Mouse (Mus musculus): ENCODE measurements at regions not wholly inside any gene's neighbourhood (a gene's known extent, or its start where the extent isn't known, plus 50 kb on each side); places are given as distances from the start of the nearest gene placed in this dataset.

- Histone ChIP-seq H3K4me1 (replicated peaks) (no peaks in the 10 kb centered on the region), H3K9me3 (replicated peaks) (no peaks in the 10 kb centered on the region), H3K4me2 (no peak overlapping the region), H3K27me3 (replicated peaks) (no peaks in the 10 kb centered on the region), H3K27ac (ENCODE audit: poor library complexity, severe bottlenecking) (no peak overlapping the region), H3K4me3 (no peak overlapping the region), H3K36me3 (no peaks in the 10 kb centered on the region), H3K9ac (no peak overlapping the region)
- ATAC-seq (ENCODE audit: insufficient number of reproducible peaks, low FRiP score): no peak
These were observed 723.2 kb upstream of the Zeb2 start for GRCm38 (mm10) chr2:45840389-45840788.

GRCm38 (mm10) chr2:45836546-45837221, 719.5 kb upstream of the Zeb2 start:
- no peaks in the 10 kb centered on the region for H3K9me3 ChIP-seq (replicated peaks)
- WGBS: 77% methylated on average over 6 of the region's 6 CpGs
- ATAC-seq (ENCODE audit: insufficient number of reproducible peaks, low FRiP score): no peak

GRCm38 (mm10) chr2:45817945-45818719, 700.9 kb upstream of the Zeb2 start:
- Histone ChIP-seq H3K4me1 (replicated peaks) (0 out of 2 replicates have a peak, but pooled peaks cover 2% of the 10 kb centered on the region), H3K27ac (ENCODE audit: poor library complexity, severe bottlenecking) (no peak overlapping the region), H3K36me3 (no peaks in the 10 kb centered on the region), H3K9ac (no peak overlapping the region), H3K9me3 (replicated peaks) (no peaks in the 10 kb centered on the region), H3K4me2 (no peak overlapping the region), H3K27me3 (replicated peaks) (no peaks in the 10 kb centered on the region), H3K4me3 (no peak overlapping the region)
- peak; percentile 68 for ATAC-seq (ENCODE audit: insufficient number of reproducible peaks, low FRiP score)
- 37% methylated on average over 8 of the region's 8 CpGs for WGBS

More at GRCm38 (mm10) chr2:45836546-45837221, 719.5 kb upstream of the Zeb2 start:
- no peak overlapping the region for H3K9ac ChIP-seq
- H3K4me1 ChIP-seq (replicated peaks): no peaks in the 10 kb centered on the region
- H3K27ac ChIP-seq (ENCODE audit: poor library complexity, severe bottlenecking): no peak overlapping the region
- no peaks in the 10 kb centered on the region for H3K27me3 ChIP-seq (replicated peaks)
- no peaks in the 10 kb centered on the region for H3K36me3 ChIP-seq
- no peak overlapping the region for H3K4me2 ChIP-seq
- no peak overlapping the region for H3K4me3 ChIP-seq

- no peak for ATAC-seq (ENCODE audit: insufficient number of reproducible peaks, low FRiP score)
- 79% methylated on average over 4 of the region's 4 CpGs for WGBS
These were observed 697.5 kb upstream of the Zeb2 start for GRCm38 (mm10) chr2:45814741-45815140.

GRCm38 (mm10) chr2:45805329-45805728, 688.1 kb upstream of the Zeb2 start:
- no peaks in the 10 kb centered on the region for H3K27me3 ChIP-seq (replicated peaks)
- no peaks in the 10 kb centered on the region for H3K4me1 ChIP-seq (replicated peaks)
- no peak overlapping the region for H3K27ac ChIP-seq (ENCODE audit: poor library complexity, severe bottlenecking)
- no peaks in the 10 kb centered on the region for H3K9me3 ChIP-seq (replicated peaks)
- WGBS: 65% methylated on average over 2 of the region's 2 CpGs
- H3K4me2 ChIP-seq: no peak overlapping the region
- H3K36me3 ChIP-seq: no peaks in the 10 kb centered on the region
- H3K9ac ChIP-seq: no peak overlapping the region
- no peak for ATAC-seq (ENCODE audit: insufficient number of reproducible peaks, low FRiP score)
- H3K4me3 ChIP-seq: no peak overlapping the region

More at GRCm38 (mm10) chr2:45814741-45815140, 697.5 kb upstream of the Zeb2 start:
- 0 out of 2 replicates have a peak, but pooled peaks cover 2% of the 10 kb centered on the region for H3K4me1 ChIP-seq (replicated peaks)
- no peak overlapping the region for H3K9ac ChIP-seq
- H3K27me3 ChIP-seq (replicated peaks): no peaks in the 10 kb centered on the region
- no peak overlapping the region for H3K4me2 ChIP-seq
- no peaks in the 10 kb centered on the region for H3K9me3 ChIP-seq (replicated peaks)
- no peak overlapping the region for H3K27ac ChIP-seq (ENCODE audit: poor library complexity, severe bottlenecking)
- no peaks in the 10 kb centered on the region for H3K36me3 ChIP-seq
- H3K4me3 ChIP-seq: no peak overlapping the region

- H3K27ac ChIP-seq (ENCODE audit: poor library complexity, severe bottlenecking): no peak overlapping the region
- no peak for ATAC-seq (ENCODE audit: insufficient number of reproducible peaks, low FRiP score)
- no peaks in the 10 kb centered on the region for H3K9me3 ChIP-seq (replicated peaks)
- no peak overlapping the region for H3K4me2 ChIP-seq
- H3K27me3 ChIP-seq (replicated peaks): no peaks in the 10 kb centered on the region
- no peak overlapping the region for H3K9ac ChIP-seq
- H3K4me1 ChIP-seq (replicated peaks): no peaks in the 10 kb centered on the region
- no peak overlapping the region for H3K4me3 ChIP-seq
- H3K36me3 ChIP-seq: no peaks in the 10 kb centered on the region
- 61% methylated on average over 2 of the region's 2 CpGs for WGBS
These were observed 682.9 kb upstream of the Zeb2 start for GRCm38 (mm10) chr2:45800131-45800530.

- no peak for ATAC-seq (ENCODE audit: insufficient number of reproducible peaks, low FRiP score)
- H3K9ac ChIP-seq: no peak overlapping the region
- H3K36me3 ChIP-seq: no peaks in the 10 kb centered on the region
- H3K4me3 ChIP-seq: no peak overlapping the region
- H3K4me1 ChIP-seq (replicated peaks): no peaks in the 10 kb centered on the region
- H3K27me3 ChIP-seq (replicated peaks): no peaks in the 10 kb centered on the region
- H3K9me3 ChIP-seq (replicated peaks): no peaks in the 10 kb centered on the region
- no peak overlapping the region for H3K4me2 ChIP-seq
- WGBS: 68% methylated on average over 3 of the region's 3 CpGs
- no peak overlapping the region for H3K27ac ChIP-seq (ENCODE audit: poor library complexity, severe bottlenecking)
These were observed 676.4 kb upstream of the Zeb2 start for GRCm38 (mm10) chr2:45793561-45793960.

GRCm38 (mm10) chr2:45789739-45790138, 672.5 kb upstream of the Zeb2 start:
- H3K9me3 ChIP-seq (replicated peaks): no peaks in the 10 kb centered on the region
- no peak for ATAC-seq (ENCODE audit: insufficient number of reproducible peaks, low FRiP score)
- WGBS: 67% methylated on average over 4 of the region's 4 CpGs
- no peak overlapping the region for H3K4me3 ChIP-seq
- H3K4me1 ChIP-seq (replicated peaks): no peaks in the 10 kb centered on the region
- no peaks in the 10 kb centered on the region for H3K27me3 ChIP-seq (replicated peaks)
- no peak overlapping the region for H3K9ac ChIP-seq
- no peaks in the 10 kb centered on the region for H3K36me3 ChIP-seq
- H3K4me2 ChIP-seq: no peak overlapping the region
- H3K27ac ChIP-seq (ENCODE audit: poor library complexity, severe bottlenecking): no peak overlapping the region

- Histone ChIP-seq H3K36me3 (no peaks in the 10 kb centered on the region), H3K27ac (ENCODE audit: poor library complexity, severe bottlenecking) (no peak overlapping the region), H3K9ac (no peak overlapping the region), H3K27me3 (replicated peaks) (no peaks in the 10 kb centered on the region), H3K4me1 (replicated peaks) (no peaks in the 10 kb centered on the region), H3K4me2 (no peak overlapping the region), H3K4me3 (no peak overlapping the region), H3K9me3 (replicated peaks) (no peaks in the 10 kb centered on the region)
- 60% methylated on average over 16 of the region's 16 CpGs for WGBS
- no peak for ATAC-seq (ENCODE audit: insufficient number of reproducible peaks, low FRiP score)
These were observed 670.7 kb upstream of the Zeb2 start for GRCm38 (mm10) chr2:45787732-45788390.

- no peak overlapping the region for H3K9ac ChIP-seq
- ATAC-seq (ENCODE audit: insufficient number of reproducible peaks, low FRiP score): no peak
- H3K4me3 ChIP-seq: no peak overlapping the region
- H3K4me2 ChIP-seq: no peak overlapping the region
- H3K4me1 ChIP-seq (replicated peaks): no peaks in the 10 kb centered on the region
- H3K27me3 ChIP-seq (replicated peaks): no peaks in the 10 kb centered on the region
- no peaks in the 10 kb centered on the region for H3K9me3 ChIP-seq (replicated peaks)
- H3K36me3 ChIP-seq: no peaks in the 10 kb centered on the region
- no peak overlapping the region for H3K27ac ChIP-seq (ENCODE audit: poor library complexity, severe bottlenecking)
- 68% methylated on average over 6 of the region's 6 CpGs for WGBS
These were observed 669.6 kb upstream of the Zeb2 start for GRCm38 (mm10) chr2:45786787-45787186.

GRCm38 (mm10) chr2:45785684-45786083, 668.5 kb upstream of the Zeb2 start:
- Histone ChIP-seq H3K9ac (no peak overlapping the region), H3K27me3 (replicated peaks) (no peaks in the 10 kb centered on the region), H3K4me3 (no peak overlapping the region), H3K4me2 (no peak overlapping the region), H3K9me3 (replicated peaks) (no peaks in the 10 kb centered on the region), H3K27ac (ENCODE audit: poor library complexity, severe bottlenecking) (no peak overlapping the region), H3K4me1 (replicated peaks) (no peaks in the 10 kb centered on the region), H3K36me3 (no peaks in the 10 kb centered on the region)
- WGBS: 75% methylated on average over 2 of the region's 2 CpGs
- ATAC-seq (ENCODE audit: insufficient number of reproducible peaks, low FRiP score): no peak

Measured in heart, embryonic 12.5 days (tissue).